Mouse (Mus musculus) MEL (cell line): ENCODE data around the gene Epb41l1.

Experiments
- MAX ChIP-seq: IDR thresholded peaks from 2 replicates; pipeline ENCODE4 v1.6.1; 2011; ENCODE audit warnings: low read length, improper control_type of control experiment
- MYC ChIP-seq: IDR thresholded peaks from 2 replicates; pipeline ENCODE4 v1.6.1; 2011; ENCODE audit warnings: low read depth, mild to moderate bottlenecking, low read length, improper control_type of control experiment, moderate library complexity

- no peak for TF ChIP-seq MYC
- TF ChIP-seq MAX, result no peak
These were observed 76.3 kb downstream of the Epb41l1 start for GRCm38 (mm10) chr2:156496816-156497566.
